Mouse (Mus musculus) heart, adult 2 months (tissue): ENCODE data around the gene Efna3.
A peak's percentile ranks its signal among the peaks of the same experiment; 100 is the strongest.

Experiments used
- EP300 ChIP-seq: fragments of 200-500 bp; IDR thresholded peaks from 2 replicates; pipeline ENCODE4 v1.6.1; 2011; ENCODE audit warnings: low read depth, low read length, control low read depth; ENCODE audit not compliant: insufficient read depth
- POLR2A ChIP-seq: fragments of 200-500 bp; IDR thresholded peaks from 2 replicates; pipeline ENCODE4 v1.6.1; 2011; ENCODE audit warnings: mild to moderate bottlenecking, low read depth, low read length, control low read depth; ENCODE audit not compliant: insufficient read depth

DNA sequence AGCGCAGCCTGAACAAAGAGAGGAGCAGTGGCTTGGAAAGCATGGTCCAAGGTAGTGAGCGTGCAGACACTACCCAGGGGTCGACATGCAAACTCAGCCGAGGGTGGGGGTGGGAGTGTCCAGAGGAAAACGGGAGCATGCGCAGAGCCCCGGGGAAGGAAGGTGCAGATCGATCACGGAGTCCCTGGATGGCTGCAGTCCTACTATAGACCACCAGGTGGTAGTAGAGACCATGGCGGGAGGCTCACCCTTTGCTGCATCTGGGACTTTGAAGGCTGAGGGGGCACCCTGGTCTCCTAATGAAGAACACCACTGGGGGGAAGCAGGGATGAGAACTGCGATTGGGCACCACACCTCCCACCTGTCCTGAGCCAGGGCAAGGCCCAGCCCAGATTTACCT, 17.7 kb upstream of the Efna3 start:
- TF ChIP-seq POLR2A (no peak), EP300 (peak; percentile 83)
